Mouse (Mus musculus): ENCODE measurements around the gene Lrrk1.
A peak's percentile ranks its signal among the peaks of the same experiment; 100 is the strongest.

The Lrrk1 gene

GRCm38 (mm10) chr7:66384891-66385290, 3.3 kb downstream of the Lrrk1 start:
- DNase-seq (ENCODE audit: low read depth, low spot score): no peak

GRCm38 (mm10) chr7:66384213-66384612, 3.9 kb downstream of the Lrrk1 start:
- no peak for DNase-seq (ENCODE audit: low read depth, low spot score)

GRCm38 (mm10) chr7:66376560-66376959, 11.6 kb downstream of the Lrrk1 start:
- no peak for DNase-seq (ENCODE audit: low read depth, low spot score)

GRCm38 (mm10) chr7:66375736-66376135, 12.4 kb downstream of the Lrrk1 start:
- DNase-seq (ENCODE audit: low read depth, low spot score): no peak

- DNase-seq (ENCODE audit: low read depth, low spot score): no peak
Observed at GRCm38 (mm10) chr7:66373391-66373790, 14.8 kb downstream of the Lrrk1 start.

- DNase-seq (ENCODE audit: low read depth, low spot score): no peak
Observed at GRCm38 (mm10) chr7:66370970-66371369, 17.2 kb downstream of the Lrrk1 start.

GRCm38 (mm10) chr7:66369934-66370445, 18.2 kb downstream of the Lrrk1 start:
- no peak for DNase-seq (ENCODE audit: low read depth, low spot score)

- DNase-seq (ENCODE audit: low read depth, low spot score): no peak
Observed at GRCm38 (mm10) chr7:66369071-66369933, 18.8 kb downstream of the Lrrk1 start.

- DNase-seq (ENCODE audit: low read depth, low spot score): no peak
Observed at GRCm38 (mm10) chr7:66365904-66366303, 22.2 kb downstream of the Lrrk1 start, which contains the start of gene Gm10974. Gm10974 (plus strand) TSS chr7:66365905.

GRCm38 (mm10) chr7:66365411-66365810, 22.7 kb downstream of the Lrrk1 start:
- DNase-seq (ENCODE audit: low read depth, low spot score): no peak

GRCm38 (mm10) chr7:66364491-66364890, 23.7 kb downstream of the Lrrk1 start:
- DNase-seq (ENCODE audit: low read depth, low spot score): no peak

GRCm38 (mm10) chr7:66359044-66359443, 29.1 kb downstream of the Lrrk1 start:
- DNase-seq (ENCODE audit: low read depth, low spot score): no peak

GRCm38 (mm10) chr7:66358461-66358860, 29.7 kb downstream of the Lrrk1 start:
- DNase-seq (ENCODE audit: low read depth, low spot score): no peak

GRCm38 (mm10) chr7:66355791-66356522, 32.2 kb downstream of the Lrrk1 start:
- DNase-seq (ENCODE audit: low read depth, low spot score): no peak

- DNase-seq (ENCODE audit: low read depth, low spot score): no peak
Observed at GRCm38 (mm10) chr7:66354911-66355310, 33.2 kb downstream of the Lrrk1 start.

GRCm38 (mm10) chr7:66351074-66351473, 37.1 kb downstream of the Lrrk1 start:
- no peak for DNase-seq (ENCODE audit: low read depth, low spot score)

GRCm38 (mm10) chr7:66349670-66350069, 38.5 kb downstream of the Lrrk1 start:
- DNase-seq (ENCODE audit: low read depth, low spot score): no peak

GRCm38 (mm10) chr7:66348588-66348987, 39.6 kb downstream of the Lrrk1 start:
- DNase-seq (ENCODE audit: low read depth, low spot score): no peak

GRCm38 (mm10) chr7:66346959-66347663, 41.0 kb downstream of the Lrrk1 start:
- DNase-seq (ENCODE audit: low read depth, low spot score): no peak

GRCm38 (mm10) chr7:66343307-66343706, 44.8 kb downstream of the Lrrk1 start:
- no peak for DNase-seq (ENCODE audit: low read depth, low spot score)

- no peak for DNase-seq (ENCODE audit: low read depth, low spot score)
Observed at GRCm38 (mm10) chr7:66342831-66343230, 45.3 kb downstream of the Lrrk1 start.

- DNase-seq (ENCODE audit: low read depth, low spot score): peak; percentile 24
Observed at GRCm38 (mm10) chr7:66342323-66342722, 45.8 kb downstream of the Lrrk1 start.
